Mouse (Mus musculus): Measurements from ENCODE around the gene Slc9a4.

- TF ChIP-seq CTCF (IDR thresholded peaks at IDR 0.05; ENCODE audit: low read depth): no peak
- no peak for TF ChIP-seq EP300 (optimal IDR thresholded peaks at IDR 0.05)
Observed at GRCm38 (mm10) chr1:40671490-40671889, 91.6 kb downstream of the Slc9a4 start.
